Mouse (Mus musculus) heart, embryonic 11.5 days (tissue): ENCODE data around the gene Olfr1242. TPM values are rescaled to one million over a fixed set of nuclear protein-coding genes. Genes with fewer than 3 reads are reported as not detected.

Experiments
- ATAC-seq: fragments of 200-750 bp; cut with Nextera tagmentation; replicated peaks from 2 replicates; pipeline ENCODE4 v1.8.0; 2017; ENCODE audit warnings: moderate library complexity; ENCODE audit not compliant: insufficient number of reproducible peaks, low FRiP score, low TSS enrichment
- H3K27ac ChIP-seq: fragments of 300-500 bp; sonication (generic); 2 replicates; pipeline ENCODE4 v1.5.1; 2014; ENCODE audit warnings: mild to moderate bottlenecking, low read depth, low read length
- H3K27me3 ChIP-seq: fragments of 300-500 bp; sonication (generic); 2 replicates; pipeline ENCODE4 v1.6.1; 2014; ENCODE audit warnings: mild to moderate bottlenecking, low read length, mixed read lengths; ENCODE audit not compliant: control insufficient read depth, insufficient read depth
- H3K36me3 ChIP-seq: fragments of 300-500 bp; sonication (generic); 2 replicates; pipeline ENCODE4 v1.6.1; 2014; ENCODE audit warnings: mild to moderate bottlenecking, low read length, moderate library complexity, mixed read lengths; ENCODE audit not compliant: control insufficient read depth, insufficient read depth
- H3K4me1 ChIP-seq: fragments of 300-500 bp; sonication (generic); 2 replicates; pipeline ENCODE4 v1.6.1; 2014; ENCODE audit warnings: low read length; ENCODE audit not compliant: control insufficient read depth, insufficient read depth
- H3K4me2 ChIP-seq: fragments of 300-500 bp; sonication (generic); 2 replicates; pipeline ENCODE4 v1.6.1; 2014; ENCODE audit warnings: mild to moderate bottlenecking, moderate library complexity
- H3K4me3 ChIP-seq: fragments of 300-500 bp; sonication (generic); 2 replicates; pipeline ENCODE4 v1.5.1; 2014; ENCODE audit warnings: low read depth, low read length
- H3K9ac ChIP-seq: fragments of 300-500 bp; sonication (generic); 2 replicates; pipeline ENCODE4 v1.6.1; 2014; ENCODE audit warnings: mild to moderate bottlenecking, low read depth, low read length, moderate library complexity
- H3K9me3 ChIP-seq: fragments of 300-500 bp; sonication (generic); replicated peaks from 2 replicates; pipeline ENCODE4 v1.6.1; 2016; ENCODE audit warnings: low read length; ENCODE audit not compliant: control insufficient read depth
- WGBS: fragments of 180-500 bp; shearing (Covaris S2); extraction: QIAGEN DNeasy Blood & Tissue Kit; methylation state at CpG from one replicate; pipeline ENCODE4 v1.1.7; 2014; ENCODE audit not compliant: insufficient replicate concordance; 5-methylcytosine and 5-hydroxymethylcytosine counted together
- polyA plus RNA-seq: library from polyadenylated mRNA; unstranded; fragments of >200 nt; fragmentation: Nextera tagmentation; extraction: Ambion mirVana; gene quantifications from 2 replicates; pipeline ENCODE4 v1.2.1, GENCODE M21; 2014

The Olfr1242 gene
- not detected in 2 replicates for polyA plus RNA-seq

DNA sequence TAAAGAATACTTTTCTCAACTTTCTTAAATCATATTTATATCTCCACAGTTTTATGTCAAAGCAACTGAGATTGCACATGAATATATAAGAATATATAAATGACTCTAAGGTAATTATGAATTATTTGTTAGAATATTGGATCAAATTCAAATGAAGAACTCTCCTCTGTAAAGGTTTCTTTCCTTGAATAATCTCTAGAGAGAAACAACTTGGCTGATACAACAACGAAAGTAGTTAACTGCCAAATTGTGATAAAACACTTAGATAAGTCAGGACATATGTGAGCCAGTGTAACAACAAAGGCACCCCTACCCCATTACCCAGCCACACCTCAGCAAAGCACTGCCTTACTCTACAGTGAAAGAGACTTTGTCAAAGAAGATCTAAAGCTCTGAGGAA is at the start of gene Olfr1242:
Olfr1242 (minus strand) TSS at position 101 of the 400 bp plus-strand sequence.
- Histone ChIP-seq H3K27ac (no peak within 1 kb of the TSS), H3K4me2 (no peak within 1 kb of the TSS), H3K36me3 (no peaks in the 10 kb centered on the region), H3K9ac (no peak within 1 kb of the TSS), H3K27me3 (no peaks in the 10 kb centered on the region), H3K4me1 (no peaks in the 10 kb centered on the region), H3K4me3 (no peak within 1 kb of the TSS), H3K9me3 (no peaks in the 10 kb centered on the region)
- 65% methylated on average over 1 of the region's 1 CpGs for WGBS
- ATAC-seq, result no peak

GRCm38 (mm10) chr2:89544516-89544915 is 46.4 kb upstream of the Olfr1242 start:
- no peaks in the 10 kb centered on the region for H3K36me3 ChIP-seq
- no peaks in the 10 kb centered on the region for H3K27me3 ChIP-seq
- no peak overlapping the region for H3K27ac ChIP-seq
- whole genome bisulfite sequencing, result 52% methylated on average over 2 of the region's 2 CpGs
- H3K4me1 ChIP-seq, result no peaks in the 10 kb centered on the region
- H3K4me2 ChIP-seq, result no peak overlapping the region
- no peak for ATAC-seq
- no peak overlapping the region for H3K4me3 ChIP-seq
- no peak overlapping the region for H3K9ac ChIP-seq
- no peaks in the 10 kb centered on the region for H3K9me3 ChIP-seq

DNA sequence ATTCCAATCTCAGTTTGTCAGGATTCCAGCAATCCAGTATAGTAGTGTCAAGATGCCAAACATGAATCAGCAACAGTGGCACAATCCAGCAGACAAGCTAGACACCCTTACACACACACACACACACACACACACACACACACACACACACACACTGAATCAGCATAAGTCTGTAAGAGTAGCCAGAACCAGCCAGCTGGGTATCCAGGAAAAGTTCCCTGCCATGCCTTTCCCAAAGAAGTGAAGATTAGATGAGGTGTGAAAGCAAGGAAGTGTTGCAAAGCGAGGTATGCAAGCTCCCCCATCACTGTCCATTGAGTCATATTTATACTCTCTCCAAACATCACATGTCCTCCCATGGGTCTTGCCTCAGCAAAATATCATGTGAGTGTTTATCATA is 41.8 kb upstream of the Olfr1242 start:
- H3K4me1 ChIP-seq, result no peaks in the 10 kb centered on the region
- H3K4me2 ChIP-seq, result no peak overlapping the region
- ATAC-seq, result no peak
- H3K9ac ChIP-seq, result no peak overlapping the region
- H3K27ac ChIP-seq, result no peak overlapping the region
- no peaks in the 10 kb centered on the region for H3K9me3 ChIP-seq
- WGBS, result 55% methylated on average over 1 of the region's 1 CpGs
- H3K27me3 ChIP-seq, result no peaks in the 10 kb centered on the region
- no peak overlapping the region for H3K4me3 ChIP-seq
- H3K36me3 ChIP-seq, result no peaks in the 10 kb centered on the region

GRCm38 (mm10) chr2:89531387-89531786 is 33.3 kb upstream of the Olfr1242 start, which contains the start of gene Olfr1243:
Gene Olfr1243 (minus strand): TSS chr2:89531487.
- Histone ChIP-seq H3K4me3 (no peak within 1 kb of the TSS), H3K9ac (no peak within 1 kb of the TSS), H3K36me3 (no peaks in the 10 kb centered on the region), H3K9me3 (no peaks in the 10 kb centered on the region), H3K4me1 (no peaks in the 10 kb centered on the region), H3K27ac (no peak within 1 kb of the TSS), H3K4me2 (no peak within 1 kb of the TSS), H3K27me3 (no peaks in the 10 kb centered on the region)
- WGBS, result 69% methylated on average over 1 of the region's 1 CpGs
- ATAC-seq, result no peak

DNA sequence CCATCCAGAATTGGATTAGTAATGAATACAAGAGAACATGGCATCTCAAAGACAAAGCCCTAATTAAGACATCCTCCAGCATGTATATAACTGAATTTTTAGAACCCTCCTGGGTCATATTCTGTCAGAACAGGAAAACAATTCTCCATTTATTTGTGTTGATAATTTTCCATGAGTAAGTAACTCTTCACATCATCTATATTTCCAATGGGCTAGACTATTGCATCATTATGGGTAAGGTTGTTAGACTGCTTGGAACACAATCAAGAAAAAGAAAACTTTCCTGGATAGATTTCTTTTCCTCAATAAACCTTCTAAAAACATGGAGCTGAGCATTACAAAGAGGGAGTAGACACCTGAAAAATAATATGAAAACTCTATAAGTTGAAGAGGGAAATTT is 11.1 kb downstream of the Olfr1242 start, which contains the start of gene Olfr1241:
Olfr1241 (minus strand) TSS at position 101 of the 400 bp plus-strand sequence.
- no peak for ATAC-seq
- Histone ChIP-seq H3K9me3 (no peaks in the 10 kb centered on the region), H3K27ac (no peak within 1 kb of the TSS), H3K4me1 (no peaks in the 10 kb centered on the region), H3K4me3 (no peak within 1 kb of the TSS), H3K4me2 (no peak within 1 kb of the TSS), H3K9ac (no peak within 1 kb of the TSS), H3K27me3 (no peaks in the 10 kb centered on the region), H3K36me3 (no peaks in the 10 kb centered on the region)

DNA sequence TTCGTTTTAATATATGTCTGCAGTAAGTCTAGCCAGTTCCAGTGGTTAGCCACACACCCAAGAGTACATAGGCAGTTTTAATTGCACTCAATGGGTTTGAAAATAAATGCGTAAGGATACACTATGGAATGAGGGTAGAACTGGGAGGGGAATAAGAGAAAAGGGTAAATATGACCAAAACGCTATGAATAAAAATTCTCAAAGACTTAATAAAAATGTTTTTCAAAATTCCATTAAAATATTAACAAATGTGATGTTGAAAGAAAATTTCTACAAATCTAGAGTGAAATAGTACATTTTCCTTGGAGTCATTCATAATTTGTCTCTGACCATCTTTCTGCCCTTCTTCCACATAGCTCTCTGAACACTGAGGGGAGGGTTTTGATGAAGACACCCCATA is 55.2 kb downstream of the Olfr1242 start, which contains the start of gene Olfr1240:
Olfr1240 (minus strand) TSS at position 101 of the 400 bp plus-strand sequence.
- 78% methylated on average over 3 of the region's 3 CpGs for WGBS
- H3K27me3 ChIP-seq, result no peaks in the 10 kb centered on the region
- H3K4me3 ChIP-seq, result no peak within 1 kb of the TSS
- H3K9me3 ChIP-seq, result no peaks in the 10 kb centered on the region
- no peaks in the 10 kb centered on the region for H3K4me1 ChIP-seq
- ATAC-seq, result no peak
- no peak within 1 kb of the TSS for H3K27ac ChIP-seq
- no peaks in the 10 kb centered on the region for H3K36me3 ChIP-seq
- no peak within 1 kb of the TSS for H3K9ac ChIP-seq
- H3K4me2 ChIP-seq, result no peak within 1 kb of the TSS

Other genes starting within 250 kb of the Olfr1242 start
- gene Olfr1228, start 244.3 kb downstream of the Olfr1242 start, polyA plus RNA-seq, result not detected in 2 replicates
- gene Olfr1229, start 210.3 kb downstream of the Olfr1242 start, polyA plus RNA-seq, result not detected in 2 replicates
- not detected in 2 replicates for gene Olfr1230, start 201.1 kb downstream of the Olfr1242 start, polyA plus RNA-seq
- not detected in 2 replicates for gene Olfr1231, start 191.3 kb downstream of the Olfr1242 start, polyA plus RNA-seq
- gene Olfr1232, start 168.7 kb downstream of the Olfr1242 start, polyA plus RNA-seq, result not detected in 2 replicates
- not detected in 2 replicates for gene Olfr1233, start 155.9 kb downstream of the Olfr1242 start, polyA plus RNA-seq
- not detected in 2 replicates for gene Olfr1234, start 133.5 kb downstream of the Olfr1242 start, polyA plus RNA-seq
- gene Olfr1238, start 88.7 kb downstream of the Olfr1242 start, polyA plus RNA-seq, result not detected in 2 replicates
- not detected in 2 replicates for gene Olfr1239, start 77.9 kb downstream of the Olfr1242 start, polyA plus RNA-seq
- gene Olfr1240, start 55.3 kb downstream of the Olfr1242 start, polyA plus RNA-seq, result not detected in 2 replicates
- gene Olfr1241, start 11.2 kb downstream of the Olfr1242 start, polyA plus RNA-seq, result not detected in 2 replicates
- gene Olfr1243, start 33.2 kb upstream of the Olfr1242 start, polyA plus RNA-seq, result not detected in 2 replicates
- not detected in 2 replicates for gene Olfr1245, start 80.1 kb upstream of the Olfr1242 start, polyA plus RNA-seq
- not detected in 2 replicates for gene Olfr1246, start 94.8 kb upstream of the Olfr1242 start, polyA plus RNA-seq
- not detected in 2 replicates for gene Olfr1247, start 115.8 kb upstream of the Olfr1242 start, polyA plus RNA-seq
- gene Olfr1248, start 119.9 kb upstream of the Olfr1242 start, polyA plus RNA-seq, result not detected in 2 replicates
- gene Olfr1249, start 136.6 kb upstream of the Olfr1242 start, polyA plus RNA-seq, result not detected in 2 replicates
- not detected in 2 replicates for gene Olfr1250, start 163.1 kb upstream of the Olfr1242 start, polyA plus RNA-seq
- not detected in 2 replicates for gene Olfr1251, start 173.6 kb upstream of the Olfr1242 start, polyA plus RNA-seq
- gene Olfr1252, start 226.7 kb upstream of the Olfr1242 start, polyA plus RNA-seq, result not detected in 2 replicates